Comparison of ENCODE assay signal across 13 mouse cellular contexts in the genomic region with DNA sequence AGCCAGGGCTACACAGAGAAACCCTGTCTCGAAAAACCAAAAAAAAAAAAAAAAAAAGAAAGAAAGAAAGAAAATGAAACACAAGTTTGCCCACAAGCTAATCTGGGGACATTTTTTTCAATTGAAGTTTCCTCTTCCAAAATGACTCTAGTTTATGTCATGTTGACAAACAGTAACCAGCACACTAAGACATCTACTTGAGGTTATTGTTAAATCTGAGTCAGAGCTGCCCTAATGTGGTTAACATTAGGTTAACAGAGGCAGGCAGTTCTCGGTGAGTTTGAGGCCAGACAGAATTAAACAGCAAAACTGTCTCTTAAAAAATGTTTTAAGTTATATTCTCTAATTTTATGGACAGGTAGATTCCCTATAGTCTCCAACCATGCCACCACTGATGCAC.
"Had no signal": no experiment of that assay in that cellular context is flagged by ENCODE, and none has a peak within 500 bp of the region (broad histone marks: within the 10 kb centered on the region; RNA-seq: fewer than 3 reads in every experiment).

No protein-coding gene starts in this region.

- H3K36me3 ChIP-seq: limb, embryonic 12.5 days; liver, embryonic 15.5 days; midbrain, embryonic 12.5 days; stomach, embryonic 15.5 days had no signal

- DNase-seq: kidney, adult 8-10 months; kidney, postnatal 25 days; layer of hippocampus, adult 9-11 months; layer of hippocampus, postnatal 36 days; right cerebral cortex, postnatal 14 days; thymus, postnatal 36 days had no signal

- H3K4me1 ChIP-seq: limb, embryonic 12.5 days had no signal

- H3K9ac ChIP-seq: limb, embryonic 12.5 days; liver, embryonic 15.5 days; midbrain, embryonic 12.5 days; stomach, embryonic 15.5 days had no signal

- H3K27ac ChIP-seq: limb, embryonic 12.5 days; liver, embryonic 15.5 days; midbrain, embryonic 12.5 days; stomach, embryonic 15.5 days had no signal

- H3K4me2 ChIP-seq: limb, embryonic 12.5 days; liver, embryonic 11.5 days; liver, embryonic 15.5 days; midbrain, embryonic 12.5 days; stomach, embryonic 15.5 days had no signal

- H3K27me3 ChIP-seq: limb, embryonic 12.5 days; liver, embryonic 15.5 days; midbrain, embryonic 12.5 days; stomach, embryonic 15.5 days had no signal

- H3K4me3 ChIP-seq: limb, embryonic 12.5 days; liver, embryonic 15.5 days; midbrain, embryonic 12.5 days; stomach, embryonic 15.5 days had no signal

- ATAC-seq: intestine, postnatal 0 days; midbrain, embryonic 16.5 days had no signal

- H3K9me3 ChIP-seq: limb, embryonic 12.5 days; liver, embryonic 15.5 days; stomach, embryonic 15.5 days had no signal
